Mouse (Mus musculus): ENCODE results near the gene Myl12a.

Gene Myl12a

GRCm38 (mm10) chr17:70989430-70989829, 13.2 kb downstream of the Myl12a start:
- peak; percentile 37 for DNase-seq (ENCODE audit: low read depth)

- no peak for DNase-seq (ENCODE audit: low read depth)
Measured at GRCm38 (mm10) chr17:70988337-70988767, 14.3 kb downstream of the Myl12a start.

- DNase-seq (ENCODE audit: low read depth), result peak; percentile 72
Measured at GRCm38 (mm10) chr17:70986831-70987660, 15.6 kb downstream of the Myl12a start.

- DNase-seq (ENCODE audit: low read depth), result no peak
Measured at GRCm38 (mm10) chr17:70986355-70986740, 16.3 kb downstream of the Myl12a start.

- peak; percentile 78 for DNase-seq (ENCODE audit: low read depth)
Measured at GRCm38 (mm10) chr17:70985501-70986354, 16.9 kb downstream of the Myl12a start.

GRCm38 (mm10) chr17:70979345-70980223, 23.1 kb downstream of the Myl12a start:
- peak; percentile 60 for DNase-seq (ENCODE audit: low read depth)

GRCm38 (mm10) chr17:70977799-70978198, 24.9 kb downstream of the Myl12a start:
- DNase-seq (ENCODE audit: low read depth), result peak; percentile 49

- peak; percentile 63 for DNase-seq (ENCODE audit: low read depth)
Measured at GRCm38 (mm10) chr17:70974065-70974464, 28.6 kb downstream of the Myl12a start.

- DNase-seq (ENCODE audit: low read depth), result peak; percentile 85
Measured at GRCm38 (mm10) chr17:70973398-70973797, 29.3 kb downstream of the Myl12a start.

- no peak for DNase-seq (ENCODE audit: low read depth)
Measured at GRCm38 (mm10) chr17:70971206-70971605, 31.5 kb downstream of the Myl12a start.

GRCm38 (mm10) chr17:70968606-70969191, 34.0 kb downstream of the Myl12a start:
- peak; percentile 79 for DNase-seq (ENCODE audit: low read depth)

GRCm38 (mm10) chr17:70967646-70968045, 35.0 kb downstream of the Myl12a start:
- peak; percentile 33 for DNase-seq (ENCODE audit: low read depth)

- DNase-seq (ENCODE audit: low read depth), result no peak
Measured at GRCm38 (mm10) chr17:70967191-70967590, 35.5 kb downstream of the Myl12a start.

GRCm38 (mm10) chr17:70966126-70966525, 36.6 kb downstream of the Myl12a start:
- DNase-seq (ENCODE audit: low read depth), result no peak

GRCm38 (mm10) chr17:70965281-70965680, 37.4 kb downstream of the Myl12a start:
- no peak for DNase-seq (ENCODE audit: low read depth)

GRCm38 (mm10) chr17:70963546-70963945, 39.1 kb downstream of the Myl12a start:
- DNase-seq (ENCODE audit: low read depth), result peak; percentile 78

- no peak for DNase-seq (ENCODE audit: low read depth)
Measured at GRCm38 (mm10) chr17:70951266-70951665, 51.4 kb downstream of the Myl12a start.

- no peak for DNase-seq (ENCODE audit: low read depth)
Measured at GRCm38 (mm10) chr17:70949171-70949570, 53.5 kb downstream of the Myl12a start.

GRCm38 (mm10) chr17:70948721-70949120, 54.0 kb downstream of the Myl12a start:
- no peak for DNase-seq (ENCODE audit: low read depth)

- DNase-seq (ENCODE audit: low read depth), result no peak
Measured at GRCm38 (mm10) chr17:70943779-70944178, 58.9 kb downstream of the Myl12a start.

All from naive thymus-derived CD4-positive, alpha-beta T cell, adult 2 months (primary cell).